ENCODE assay signal across 13 mouse cellular contexts in the genomic region with DNA sequence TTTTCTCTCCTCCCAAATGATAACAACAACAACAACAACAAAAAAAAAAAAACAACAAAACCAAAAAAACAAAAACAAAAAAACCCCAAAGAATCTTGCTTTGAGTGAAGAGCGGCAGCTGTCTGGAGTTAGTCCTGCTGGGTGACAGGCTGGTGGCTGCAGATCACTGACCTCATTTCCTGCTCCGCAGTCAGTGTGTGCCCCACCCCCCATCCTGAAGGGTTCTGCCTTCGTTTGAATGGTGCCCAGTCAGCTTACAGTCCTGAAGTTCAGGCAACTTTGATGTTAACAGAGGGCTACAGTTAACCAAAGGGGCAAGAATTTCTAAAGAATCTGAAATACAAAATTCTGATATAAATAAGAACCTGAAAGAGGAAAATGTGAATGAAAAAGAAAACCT. TPM values are rescaled to one million over a fixed set of nuclear protein-coding genes. Genes with fewer than 3 reads are reported as not detected.
DNase-seq lines count a peak whose midpoint lies in the region; ATAC-seq lines count a peak whose summit lies in the region.
"Had no signal": no experiment of that assay in that cellular context is flagged by ENCODE, and none has a peak within 500 bp of the region (broad histone marks: within the 10 kb centered on the region; RNA-seq: fewer than 3 reads in every experiment).

No protein-coding gene starts in this region.

- no peaks in the 10 kb centered on the region for H3K27me3 ChIP-seq in kidney, embryonic 14.5 days (ENCODE audit: control insufficient read depth, insufficient read depth, low read length)
- no peaks in the 10 kb centered on the region for H3K27me3 ChIP-seq in embryonic facial prominence, embryonic 11.5 days (ENCODE audit: control insufficient read depth, insufficient read depth, low read length)
- H3K27me3 ChIP-seq: embryonic facial prominence, embryonic 12.5 days had no signal

- 0 out of 2 replicates have a peak, but pooled peaks cover 3% of the 10 kb centered on the region for H3K4me1 ChIP-seq in kidney, embryonic 14.5 days (ENCODE audit: control insufficient read depth, insufficient read depth, low read length)
- no peaks in the 10 kb centered on the region for H3K4me1 ChIP-seq in embryonic facial prominence, embryonic 11.5 days (ENCODE audit: control insufficient read depth, insufficient read depth, low read length)

- 11% methylated on average over 3 of the region's 3 CpGs for WGBS in kidney, embryonic 14.5 days
- 7% methylated on average over 3 of the region's 3 CpGs for WGBS in embryonic facial prominence, embryonic 11.5 days

- H3K4me2 ChIP-seq in kidney, embryonic 14.5 days (replicated peaks; ENCODE audit: low read depth, low read length), result no peak overlapping the region
- no peak overlapping the region for H3K4me2 ChIP-seq in embryonic facial prominence, embryonic 11.5 days (ENCODE audit: low read depth, low read length)
- H3K4me2 ChIP-seq: embryonic facial prominence, embryonic 12.5 days had no signal

- no peaks in the 10 kb centered on the region for H3K9me3 ChIP-seq in kidney, embryonic 14.5 days (ENCODE audit: control insufficient read depth, low read length)
- H3K9me3 ChIP-seq in embryonic facial prominence, embryonic 11.5 days (replicated peaks; ENCODE audit: control insufficient read depth, low read length), result no peaks in the 10 kb centered on the region
- H3K9me3 ChIP-seq: embryonic facial prominence, embryonic 12.5 days had no signal

- no peak for ATAC-seq in kidney, embryonic 14.5 days (ENCODE audit: low FRiP score, low TSS enrichment)
- ATAC-seq in embryonic facial prominence, embryonic 11.5 days (replicated peaks; ENCODE audit: insufficient number of reproducible peaks, low FRiP score, low TSS enrichment, low read depth), result no peak
- ATAC-seq in frontal cortex, adult (ENCODE audit: low TSS enrichment), result no peak

- peak; percentile 4 for DNase-seq in adrenal gland, postnatal 25 days
- no peak for DNase-seq in adrenal gland, adult 18-20 months (ENCODE audit: low spot score in 2 of 2)
- peak; percentile 29 to 35 for DNase-seq in kidney, postnatal 4 days
- DNase-seq in cerebellum, adult 18-20 months, result peak; percentile 70 to 76
- DNase-seq in embryonic facial prominence, embryonic 11.5 days (ENCODE audit: low spot score), result peak; percentile 68
- no peak for DNase-seq in gastrocnemius, postnatal 4 days (ENCODE audit: low spot score in 2 of 2)
- DNase-seq: adrenal gland, adult 2 months; kidney, postnatal 36 days; lung, adult 18-20 months; thymus, postnatal 25 days had no signal

- H3K9ac ChIP-seq in kidney, embryonic 14.5 days (ENCODE audit: low read depth, low read length), result no peak overlapping the region
- no peak overlapping the region for H3K9ac ChIP-seq in embryonic facial prominence, embryonic 11.5 days (replicated peaks; ENCODE audit: low read length)
- H3K9ac ChIP-seq: embryonic facial prominence, embryonic 12.5 days had no signal

- H3K27ac ChIP-seq in kidney, embryonic 14.5 days (ENCODE audit: low read depth, low read length), result no peak overlapping the region
- no peak overlapping the region for H3K27ac ChIP-seq in embryonic facial prominence, embryonic 11.5 days (replicated peaks; ENCODE audit: low read depth, low read length)
- H3K27ac ChIP-seq: embryonic facial prominence, embryonic 12.5 days had no signal

- no peak overlapping the region for H3K4me3 ChIP-seq in kidney, embryonic 14.5 days (ENCODE audit: low read length)
- no peak overlapping the region for H3K4me3 ChIP-seq in embryonic facial prominence, embryonic 11.5 days (ENCODE audit: low read depth, low read length)
- H3K4me3 ChIP-seq: embryonic facial prominence, embryonic 12.5 days had no signal

- H3K36me3 ChIP-seq in kidney, embryonic 14.5 days (ENCODE audit: control insufficient read depth, insufficient read depth, low read length), result no peaks in the 10 kb centered on the region
- H3K36me3 ChIP-seq in embryonic facial prominence, embryonic 11.5 days (replicated peaks; ENCODE audit: control insufficient read depth, insufficient read depth, low read depth, low read length), result no peaks in the 10 kb centered on the region
- H3K36me3 ChIP-seq: embryonic facial prominence, embryonic 12.5 days had no signal

RNA-seq across cellular contexts. Expression of a gene that starts 19.9 kb away (rescaled TPM):
- total RNA-seq in adrenal gland, postnatal 25 days (2021), result 13.3 and 14.8 TPM in 2 replicates
- 10 to 100 TPM; 26.2 to 56.1 TPM for total RNA-seq in adrenal gland, adult 18-20 months (2021)
- 3.4 and 5.6 TPM in 2 replicates for polyA plus RNA-seq in kidney, embryonic 14.5 days (2014; fragmentation: Nextera tagmentation; extraction: Ambion mirVana)
- polyA plus RNA-seq in embryonic facial prominence, embryonic 11.5 days (2014; fragmentation: Nextera tagmentation; extraction: Ambion mirVana), result 13.6 and 15.7 TPM in 2 replicates
- total RNA-seq in gastrocnemius, postnatal 4 days (2021), result 10 to 100 TPM; 21.7 to 24.8 TPM

Comparison
In these comparisons a context has a peak if more than half of its experiments do, and no peak if none do; other contexts are left out.
1. DNase-seq: peak in adrenal gland, postnatal 25 days (single experiment), kidney, postnatal 4 days (2 of 2), cerebellum, adult 18-20 months (2 of 2) and embryonic facial prominence, embryonic 11.5 days (single experiment); none in adrenal gland, adult 18-20 months (0 of 2) and gastrocnemius, postnatal 4 days (0 of 2).